Mouse (Mus musculus) gastrocnemius, adult 8-10 months (tissue): Measurements from ENCODE around the gene Tfap2a. TPM values are rescaled to one million over a fixed set of nuclear protein-coding genes. Genes with fewer than 3 reads are reported as not detected.
A peak's percentile ranks its signal among the peaks of the same experiment; 100 is the strongest.

Source experiments
- DNase-seq, 2 experiments: peaks; one replicate each; pipeline ENCODE4 v3.0.0; 2022; ENCODE audit warnings: low spot score in 2 of 2
- total RNA-seq, 4 experiments: library from RNA; stranded (reverse); gene quantifications; 2 replicates each; pipeline ENCODE4 v1.2.4; 2022

Tfap2a gene
- total RNA-seq, 4 experiments from 2014 or later: 0.17 TPM; not detected in 3

- DNase-seq: no peak
Observed at GRCm38 (mm10) chr13:40734316-40734965, 3.7 kb downstream of the Tfap2a start.

- DNase-seq: no peak
Observed at GRCm38 (mm10) chr13:40733542-40734151, 4.5 kb downstream of the Tfap2a start.

- no peak for DNase-seq
Observed at GRCm38 (mm10) chr13:40732816-40733541, 5.2 kb downstream of the Tfap2a start.

- no peak for DNase-seq
Observed at GRCm38 (mm10) chr13:40732085-40732484, 6.1 kb downstream of the Tfap2a start.

- DNase-seq: no peak
Observed at GRCm38 (mm10) chr13:40731179-40731841, 6.9 kb downstream of the Tfap2a start.

GRCm38 (mm10) chr13:40730651-40731178, 7.5 kb downstream of the Tfap2a start:
- no peak for DNase-seq

GRCm38 (mm10) chr13:40729592-40730431, 8.4 kb downstream of the Tfap2a start:
- no peak for DNase-seq

GRCm38 (mm10) chr13:40729037-40729436, 9.1 kb downstream of the Tfap2a start:
- no peak for DNase-seq

- no peak for DNase-seq
Observed at GRCm38 (mm10) chr13:40728626-40728990, 9.6 kb downstream of the Tfap2a start.

GRCm38 (mm10) chr13:40727731-40728625, 10.2 kb downstream of the Tfap2a start:
- no peak for DNase-seq

GRCm38 (mm10) chr13:40725924-40726323, 12.3 kb downstream of the Tfap2a start:
- DNase-seq: no peak

- DNase-seq: no peak
Observed at GRCm38 (mm10) chr13:40723598-40723920, 14.6 kb downstream of the Tfap2a start.

- DNase-seq: peak; percentile 65 to 78
Observed at GRCm38 (mm10) chr13:40722741-40723597, 15.2 kb downstream of the Tfap2a start.

- DNase-seq: no peak
Observed at GRCm38 (mm10) chr13:40719741-40720082, 18.5 kb downstream of the Tfap2a start.

GRCm38 (mm10) chr13:40719066-40719740, 19.0 kb downstream of the Tfap2a start:
- no peak for DNase-seq

- DNase-seq: no peak
Observed at GRCm38 (mm10) chr13:40716771-40717716, 21.1 kb downstream of the Tfap2a start.

GRCm38 (mm10) chr13:40714531-40714930, 23.6 kb downstream of the Tfap2a start:
- DNase-seq: no peak
